Mouse (Mus musculus) MEL (cell line): ENCODE data around the gene Bcl6. TPM values are rescaled to one million over a fixed set of nuclear protein-coding genes. Genes with fewer than 3 reads are reported as not detected.

Experiments
- DNase-seq: peaks from one replicate; pipeline ENCODE4 v3.0.0; 2011; ENCODE audit warnings: low read depth, low spot score
- H3K27ac ChIP-seq: 2 replicates; pipeline ENCODE4 v1.5.1; 2012; ENCODE audit warnings: low read depth, mild to moderate bottlenecking, control low read depth, low read length, moderate library complexity; ENCODE audit not compliant: control insufficient read depth
- H3K27me3 ChIP-seq, 2 experiments: fragments of 150-350 bp in 1 of 2; sonication (generic) in 1 of 2; 2 replicates each; pipeline ENCODE4 v1.6.1; 2012; ENCODE audit warnings: low read length in 2 of 2, mild to moderate bottlenecking in 2 of 2, improper control_type of control experiment in 1 of 2, moderate library complexity in 1 of 2; ENCODE audit not compliant: insufficient read depth in 2 of 2, control insufficient read depth in 1 of 2
- H3K36me3 ChIP-seq, 2 experiments: 2 replicates each; pipeline ENCODE4 v1.6.1; 2012 to 2014; ENCODE audit warnings: low read length in 2 of 2, improper control_type of control experiment in 1 of 2, inconsistent platforms in 1 of 2, mild to moderate bottlenecking in 1 of 2; ENCODE audit not compliant: insufficient read depth in 2 of 2, control insufficient read depth in 1 of 2
- H3K4me1 ChIP-seq, 2 experiments: fragments of 150-350 bp in 1 of 2; sonication (generic) in 1 of 2; 2 replicates each; pipeline ENCODE4 v1.6.1; 2012; ENCODE audit warnings: low read length in 2 of 2, improper control_type of control experiment in 1 of 2, mild to moderate bottlenecking in 1 of 2; ENCODE audit not compliant: insufficient read depth in 2 of 2, control insufficient read depth in 1 of 2
- H3K4me3 ChIP-seq, 2 experiments: fragments of 150-350 bp in 1 of 2; sonication (generic) in 1 of 2; 2 replicates each; pipeline ENCODE4 v1.5.1; 2012; ENCODE audit warnings: low read depth in 2 of 2, low read length in 2 of 2, mild to moderate bottlenecking in 2 of 2, moderate library complexity in 2 of 2, control low read depth in 1 of 2, improper control_type of control experiment in 1 of 2; ENCODE audit not compliant: control insufficient read depth in 1 of 2, insufficient read depth in 1 of 2
- H3K79me2 ChIP-seq: 2 replicates; pipeline ENCODE4 v1.6.1; 2012; ENCODE audit warnings: mild to moderate bottlenecking, low read length, moderate library complexity; ENCODE audit not compliant: control insufficient read depth, poor library complexity, insufficient read depth
- H3K9ac ChIP-seq: 2 replicates; pipeline ENCODE4 v1.6.1; 2012; ENCODE audit warnings: low read depth, mild to moderate bottlenecking, control low read depth, low read length, moderate library complexity; ENCODE audit not compliant: control insufficient read depth, poor library complexity, severe bottlenecking
- H3K9me3 ChIP-seq: fragments of 150-350 bp; sonication (generic); replicated peaks from 2 replicates; pipeline ENCODE4 v1.6.1; 2012; ENCODE audit warnings: mild to moderate bottlenecking, low read length, improper control_type of control experiment, moderate library complexity; ENCODE audit not compliant: insufficient read depth
- CHD2 ChIP-seq: IDR thresholded peaks from 2 replicates; pipeline ENCODE4 v1.6.1; 2011; ENCODE audit warnings: low read length, improper control_type of control experiment
- CTCF ChIP-seq, 3 experiments: IDR thresholded peaks in 2 of 3; conservative IDR thresholded peaks in 1 of 3; 2 replicates each; pipeline ENCODE4 v1.5.1; 2011 to 2012; ENCODE audit warnings: low read length in 3 of 3, low read depth in 2 of 3, mild to moderate bottlenecking in 2 of 3, improper control_type of control experiment in 1 of 3, inconsistent platforms in 1 of 3, mixed read lengths in 1 of 3, moderate library complexity in 1 of 3; ENCODE audit not compliant: control insufficient read depth in 1 of 3, insufficient read depth in 1 of 3, poor library complexity in 1 of 3, severe bottlenecking in 1 of 3
- E2F4 ChIP-seq: IDR thresholded peaks from 2 replicates; pipeline ENCODE4 v1.6.1; 2011; ENCODE audit warnings: low read depth, low read length, improper control_type of control experiment, borderline replicate concordance
- ELF1 ChIP-seq: IDR thresholded peaks from 2 replicates; pipeline ENCODE4 v1.6.1; 2014; ENCODE audit warnings: low read depth, mild to moderate bottlenecking, inconsistent platforms, low read length, improper control_type of control experiment, moderate library complexity
- EP300 ChIP-seq, 2 experiments: IDR thresholded peaks; 2 replicates each; pipeline ENCODE4 v1.6.1; 2011; ENCODE audit warnings: improper control_type of control experiment in 2 of 2, low read length in 2 of 2, low read depth in 1 of 2, mild to moderate bottlenecking in 1 of 2
- GATA1 ChIP-seq: IDR thresholded peaks from 2 replicates; pipeline ENCODE4 v1.6.1; 2011; ENCODE audit warnings: low read depth, low read length, improper control_type of control experiment
- HCFC1 ChIP-seq: IDR thresholded peaks from 2 replicates; pipeline ENCODE4 v1.6.1; 2012; ENCODE audit warnings: low read depth, mild to moderate bottlenecking, inconsistent platforms, low read length, improper control_type of control experiment, moderate library complexity
- JUND ChIP-seq: IDR thresholded peaks from 2 replicates; pipeline ENCODE4 v1.6.1; 2011; ENCODE audit warnings: low read depth, mild to moderate bottlenecking, improper control_type of control experiment, low read length
- MAFK ChIP-seq: IDR thresholded peaks from 2 replicates; pipeline ENCODE4 v1.6.1; 2011; ENCODE audit warnings: low read depth, mild to moderate bottlenecking, low read length, improper control_type of control experiment, borderline replicate concordance
- MAX ChIP-seq: IDR thresholded peaks from 2 replicates; pipeline ENCODE4 v1.6.1; 2011; ENCODE audit warnings: low read length, improper control_type of control experiment
- MAZ ChIP-seq: IDR thresholded peaks from 2 replicates; pipeline ENCODE4 v1.6.1; 2012; ENCODE audit warnings: low read depth, mild to moderate bottlenecking, inconsistent platforms, low read length, improper control_type of control experiment
- MXI1 ChIP-seq: IDR thresholded peaks from 2 replicates; pipeline ENCODE4 v1.6.1; 2011; ENCODE audit warnings: mild to moderate bottlenecking, low read depth, low read length, improper control_type of control experiment
- MYB ChIP-seq: IDR thresholded peaks from 2 replicates; pipeline ENCODE4 v1.6.1; 2011; ENCODE audit warnings: mild to moderate bottlenecking, low read depth, low read length, improper control_type of control experiment
- MYC ChIP-seq: IDR thresholded peaks from 2 replicates; pipeline ENCODE4 v1.6.1; 2011; ENCODE audit warnings: low read depth, mild to moderate bottlenecking, low read length, improper control_type of control experiment, moderate library complexity
- NELFE ChIP-seq: IDR thresholded peaks from 2 replicates; pipeline ENCODE4 v1.6.1; 2011; ENCODE audit warnings: low read depth, low read length, improper control_type of control experiment
- NRF1 ChIP-seq: IDR thresholded peaks from 2 replicates; pipeline ENCODE4 v1.6.1; 2014; ENCODE audit warnings: low read depth, mild to moderate bottlenecking, inconsistent platforms, low read length, improper control_type of control experiment, moderate library complexity; ENCODE audit not compliant: poor library complexity, insufficient read depth, severe bottlenecking
- POLR2A ChIP-seq, 2 experiments: IDR thresholded peaks; 2 replicates each; pipeline ENCODE4 v1.6.1; 2011 to 2012; ENCODE audit warnings: low read length in 2 of 2, mild to moderate bottlenecking in 2 of 2, control low read depth in 1 of 2, improper control_type of control experiment in 1 of 2, low read depth in 1 of 2, moderate library complexity in 1 of 2; ENCODE audit not compliant: control insufficient read depth in 1 of 2, insufficient read depth in 1 of 2, poor library complexity in 1 of 2
- POLR2AphosphoS2 ChIP-seq: IDR thresholded peaks from 2 replicates; pipeline ENCODE4 v1.6.1; 2011; ENCODE audit warnings: low read length, improper control_type of control experiment
- POLR2AphosphoS5 ChIP-seq: IDR thresholded peaks from 2 replicates; pipeline ENCODE4 v1.6.1; 2012; ENCODE audit warnings: low read depth, borderline replicate concordance, mild to moderate bottlenecking, inconsistent platforms, low read length, moderate library complexity, mixed read lengths
- RAD21 ChIP-seq: IDR thresholded peaks from 2 replicates; pipeline ENCODE4 v1.6.1; 2011; ENCODE audit warnings: mild to moderate bottlenecking, low read depth, low read length, improper control_type of control experiment
- SMC3 ChIP-seq: IDR thresholded peaks from 2 replicates; pipeline ENCODE4 v1.6.1; 2011; ENCODE audit warnings: low read depth, low read length, improper control_type of control experiment
- TBP ChIP-seq: IDR thresholded peaks from 2 replicates; pipeline ENCODE4 v1.8.0; 2011; ENCODE audit warnings: low read depth, low read length, improper control_type of control experiment
- USF2 ChIP-seq, 2 experiments: IDR thresholded peaks; 2 replicates each; pipeline ENCODE4 v1.6.1; 2011 to 2012; ENCODE audit warnings: improper control_type of control experiment in 2 of 2, low read length in 2 of 2, borderline replicate concordance in 1 of 2, inconsistent platforms in 1 of 2, low read depth in 1 of 2, mild to moderate bottlenecking in 1 of 2; ENCODE audit not compliant: insufficient read depth in 1 of 2
- ZC3H11A ChIP-seq: IDR thresholded peaks from 2 replicates; pipeline ENCODE4 v1.6.1; 2012; ENCODE audit warnings: low read depth, mild to moderate bottlenecking, inconsistent platforms, low read length, improper control_type of control experiment
- ZMIZ1 ChIP-seq: IDR thresholded peaks from 2 replicates; pipeline ENCODE4 v1.6.1; 2012; ENCODE audit warnings: low read depth, mild to moderate bottlenecking, inconsistent platforms, low read length, improper control_type of control experiment, moderate library complexity
- polyA plus RNA-seq, 2 experiments: library from polyadenylated mRNA; stranded (reverse) in 1 of 2; unstranded in 1 of 2; fragments of >175 nt in 1 of 2; fragments of >200 nt in 1 of 2; gene quantifications; 2 replicates each; pipeline versions ENCODE4 v1.2.1 to v1.2.4; 2012; ENCODE audit warnings: low replicate concordance in 2 of 2, low read depth in 1 of 2; ENCODE audit not compliant: insufficient read length in 2 of 2, insufficient read depth in 1 of 2, missing spikeins in 1 of 2
- total RNA-seq: library from RNA; depleted of rRNA; stranded (reverse); fragments of 300-350 nt; gene quantifications from 2 replicates; pipeline ENCODE4 v1.2.3, GENCODE M21; 2012

The Bcl6 gene
- total and polyA plus RNA-seq, 3 experiments: not detected

DNA sequence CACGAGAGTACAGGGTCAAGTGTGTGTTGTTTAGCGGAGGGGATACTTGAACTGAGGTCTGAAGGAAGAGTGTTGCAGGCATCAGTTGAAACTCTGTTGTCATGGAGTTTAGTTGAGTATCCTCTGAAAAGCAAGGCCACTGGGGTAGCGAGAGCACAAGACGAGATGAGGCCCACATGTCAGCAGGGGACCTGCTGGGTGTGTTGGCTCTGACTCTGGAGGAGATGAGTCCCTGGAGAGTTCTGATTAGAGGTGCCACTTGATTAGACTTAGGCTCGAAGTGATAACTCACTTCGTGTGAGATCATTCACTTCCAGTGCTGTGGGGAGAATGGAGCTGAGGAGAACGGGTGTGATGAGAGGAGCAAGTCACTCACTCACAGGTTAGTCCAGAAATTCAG is 36.8 kb upstream of the Bcl6 start:
- no peak overlapping the region for H3K9ac ChIP-seq

DNA sequence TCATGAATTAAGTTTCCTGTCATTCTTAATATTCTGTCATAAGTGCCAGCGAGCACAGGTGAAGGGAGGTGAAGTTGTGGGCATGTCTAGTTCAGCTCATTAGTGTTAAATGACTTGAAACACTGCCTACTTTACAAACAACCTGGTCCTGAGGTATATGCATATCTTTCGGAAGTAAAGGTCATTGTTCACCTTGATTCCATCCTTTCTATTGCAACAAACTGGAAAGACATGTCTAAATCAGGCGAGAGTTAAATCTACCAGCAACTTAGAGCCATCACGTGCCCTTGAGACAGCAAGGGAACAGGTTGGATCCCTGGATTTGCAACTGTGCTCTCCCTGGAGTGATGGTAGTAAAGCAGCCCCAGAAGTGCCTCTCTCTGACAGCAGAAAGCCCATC is 34.0 kb upstream of the Bcl6 start:
- TF ChIP-seq EP300 (IDR thresholded peaks at IDR 0.05; ENCODE audit: low read depth in 1 of 2, low read length in 2 of 2) (no peak), NELFE (no peak), HCFC1 (no peak), MAFK (no peak), ELF1 (no peak), RAD21 (no peak), E2F4 (no peak), MXI1 (no peak), SMC3 (no peak), POLR2A (IDR thresholded peaks at IDR 0.05; ENCODE audit: control insufficient read depth in 1 of 2, insufficient read depth in 1 of 2, low read depth in 1 of 2, low read length in 2 of 2, poor library complexity in 1 of 2) (no peak), JUND (no peak), ZC3H11A (no peak), POLR2AphosphoS5 (no peak)
- Histone ChIP-seq H3K4me3 (no peak overlapping the region), H3K4me1 (no peaks in the 10 kb centered on the region), H3K9me3 (no peaks in the 10 kb centered on the region), H3K27ac (no peak overlapping the region), H3K27me3 (no peaks in the 10 kb centered on the region), H3K36me3 (no peaks in the 10 kb centered on the region), H3K79me2 (no peaks in the 10 kb centered on the region), H3K9ac (no peak overlapping the region)
- no peak for DNase-seq

More for the DNA sequence above, 36.8 kb upstream of the Bcl6 start:
- H3K36me3 ChIP-seq: no peaks in the 10 kb centered on the region
- no peak overlapping the region for H3K4me3 ChIP-seq
- H3K27ac ChIP-seq: no peak overlapping the region
- H3K79me2 ChIP-seq: no peaks in the 10 kb centered on the region
- TF ChIP-seq MAZ (no peak), MAX (no peak), MYB (no peak), TBP (no peak)
- H3K27me3 ChIP-seq: no peaks in the 10 kb centered on the region
- no peak for DNase-seq
- H3K9me3 ChIP-seq: no peaks in the 10 kb centered on the region
- H3K4me1 ChIP-seq: no peaks in the 10 kb centered on the region

DNA sequence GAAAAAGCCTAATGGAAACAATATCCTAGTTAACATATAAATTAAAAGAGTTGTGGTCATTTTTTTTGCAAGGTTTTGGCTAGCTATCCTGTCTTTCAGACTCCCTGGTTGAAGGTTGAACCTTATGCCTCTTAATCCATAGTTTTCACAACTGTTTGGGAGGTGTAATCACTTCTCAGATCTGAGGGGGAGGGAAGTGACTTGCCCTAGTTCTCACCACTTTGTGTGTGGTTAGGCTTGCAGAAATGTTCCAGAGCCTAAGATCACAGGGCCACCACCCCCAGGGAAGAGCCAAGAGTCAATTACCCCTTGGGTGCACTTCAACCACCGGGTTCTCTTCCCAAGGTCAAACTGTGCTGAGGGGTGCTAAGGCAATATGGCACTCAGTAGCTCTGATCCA is 33.1 kb upstream of the Bcl6 start:
- Histone ChIP-seq H3K9ac (no peak overlapping the region), H3K79me2 (no peaks in the 10 kb centered on the region), H3K4me1 (no peaks in the 10 kb centered on the region), H3K27ac (no peak overlapping the region), H3K27me3 (no peaks in the 10 kb centered on the region), H3K4me3 (no peak overlapping the region), H3K9me3 (no peaks in the 10 kb centered on the region), H3K36me3 (no peaks in the 10 kb centered on the region)
- no peak for DNase-seq
- TF ChIP-seq CTCF (IDR thresholded peaks at IDR 0.05 in 2 of 3, conservative IDR thresholded peaks at IDR 0.05 in 1 of 3; ENCODE audit: control insufficient read depth in 1 of 3, insufficient read depth in 1 of 3, low read depth in 2 of 3, low read length in 3 of 3, poor library complexity in 1 of 3, severe bottlenecking in 1 of 3): no peak
- TF ChIP-seq ZC3H11A: no peak
- no peak for TF ChIP-seq E2F4
- no peak for TF ChIP-seq SMC3
- no peak for TF ChIP-seq POLR2AphosphoS2
- TF ChIP-seq NRF1: no peak
- no peak for TF ChIP-seq RAD21
- no peak for TF ChIP-seq GATA1
- TF ChIP-seq JUND: no peak
- TF ChIP-seq MYC: no peak
- no peak for TF ChIP-seq ELF1
- TF ChIP-seq USF2 (IDR thresholded peaks at IDR 0.05; ENCODE audit: borderline replicate concordance in 1 of 2, insufficient read depth in 1 of 2, low read depth in 1 of 2, low read length in 2 of 2): no peak
- TF ChIP-seq ZMIZ1: no peak
- TF ChIP-seq NELFE: no peak
- TF ChIP-seq CHD2: no peak
- no peak for TF ChIP-seq POLR2A (IDR thresholded peaks at IDR 0.05; ENCODE audit: control insufficient read depth in 1 of 2, insufficient read depth in 1 of 2, low read depth in 1 of 2, low read length in 2 of 2, poor library complexity in 1 of 2)
- TF ChIP-seq HCFC1: no peak
